Mouse (Mus musculus): ENCODE results near the gene Gng10.
A peak's percentile ranks its signal among the peaks of the same experiment; 100 is the strongest.

Gene Gng10

DNA sequence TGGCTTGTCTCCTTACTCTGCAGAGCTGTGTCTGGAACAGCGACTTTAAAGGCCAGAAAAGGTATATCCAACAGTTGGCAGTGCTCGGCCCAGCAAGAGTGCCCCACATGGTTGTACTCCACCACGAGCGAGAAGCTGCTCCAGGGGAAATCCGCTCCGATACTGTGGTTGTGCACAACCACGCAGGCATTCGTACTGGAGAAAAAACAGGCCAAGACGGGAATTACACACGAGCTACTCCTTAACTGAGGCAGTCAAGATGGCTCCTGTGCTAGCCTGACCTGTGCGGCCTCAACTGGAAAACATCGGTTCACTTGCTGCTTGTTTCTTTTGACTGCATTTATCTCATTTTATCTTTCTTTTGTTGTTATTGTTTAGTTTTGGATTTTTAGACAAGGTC, 27.6 kb downstream of the Gng10 start:
- H3K36me3 ChIP-seq (ENCODE audit: insufficient read depth, low read length), result no peaks in the 10 kb centered on the region
- no peaks in the 10 kb centered on the region for H3K4me1 ChIP-seq (replicated peaks; ENCODE audit: low read depth, low read length)
- H3K4me3 ChIP-seq (replicated peaks; ENCODE audit: low read length), result 0 out of 2 replicates have a peak overlapping the region, but pooled peaks have one; percentile 27
- no peaks in the 10 kb centered on the region for H3K9me3 ChIP-seq (ENCODE audit: low read length)
- TF ChIP-seq CTCF (conservative IDR thresholded peaks at IDR 0.05; ENCODE audit: low read length) (no peak), NANOG (IDR thresholded peaks at IDR 0.05; ENCODE audit: borderline replicate concordance, low read length) (no peak), POU5F1 (IDR thresholded peaks at IDR 0.05; ENCODE audit: borderline replicate concordance, low read length) (no peak)
- no peaks in the 10 kb centered on the region for H3K27me3 ChIP-seq (ENCODE audit: insufficient read depth, low read length)

DNA sequence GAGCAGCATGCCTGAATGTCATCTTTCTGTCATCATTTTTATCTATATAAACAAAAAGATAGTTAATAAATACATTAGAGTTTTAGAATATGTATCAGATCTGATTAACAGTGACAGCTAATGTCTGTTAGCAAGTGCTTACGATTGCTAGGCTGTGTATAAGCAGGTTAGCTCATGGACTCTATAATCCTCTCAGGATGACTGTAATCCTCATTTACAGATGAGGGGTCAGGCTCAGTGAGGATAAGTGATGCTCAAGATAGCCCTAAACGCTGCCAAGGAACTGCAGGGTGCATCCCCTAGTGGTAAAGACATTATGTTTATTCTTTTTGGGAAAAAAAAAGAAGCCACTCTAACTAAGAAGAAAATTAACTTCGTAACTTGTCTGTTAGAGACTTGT, 34.4 kb downstream of the Gng10 start:
- H3K27me3 ChIP-seq (ENCODE audit: insufficient read depth, low read length), result no peaks in the 10 kb centered on the region
- H3K36me3 ChIP-seq (ENCODE audit: insufficient read depth, low read length), result no peaks in the 10 kb centered on the region
- TF ChIP-seq CTCF (conservative IDR thresholded peaks at IDR 0.05; ENCODE audit: low read length) (no peak), NANOG (IDR thresholded peaks at IDR 0.05; ENCODE audit: borderline replicate concordance, low read length) (no peak), POU5F1 (IDR thresholded peaks at IDR 0.05; ENCODE audit: borderline replicate concordance, low read length) (no peak)
- no peaks in the 10 kb centered on the region for H3K4me1 ChIP-seq (replicated peaks; ENCODE audit: low read depth, low read length)
- H3K4me3 ChIP-seq (replicated peaks; ENCODE audit: low read length), result no peak overlapping the region
- no peaks in the 10 kb centered on the region for H3K9me3 ChIP-seq (ENCODE audit: low read length)

GRCm38 (mm10) chr4:59083430-59083829, 48.5 kb downstream of the Gng10 start:
- TF ChIP-seq POU5F1 (IDR thresholded peaks at IDR 0.05; ENCODE audit: borderline replicate concordance, low read length) (no peak), CTCF (conservative IDR thresholded peaks at IDR 0.05; ENCODE audit: low read length) (no peak), NANOG (IDR thresholded peaks at IDR 0.05; ENCODE audit: borderline replicate concordance, low read length) (no peak)
- H3K36me3 ChIP-seq (ENCODE audit: insufficient read depth, low read length), result no peaks in the 10 kb centered on the region

DNA sequence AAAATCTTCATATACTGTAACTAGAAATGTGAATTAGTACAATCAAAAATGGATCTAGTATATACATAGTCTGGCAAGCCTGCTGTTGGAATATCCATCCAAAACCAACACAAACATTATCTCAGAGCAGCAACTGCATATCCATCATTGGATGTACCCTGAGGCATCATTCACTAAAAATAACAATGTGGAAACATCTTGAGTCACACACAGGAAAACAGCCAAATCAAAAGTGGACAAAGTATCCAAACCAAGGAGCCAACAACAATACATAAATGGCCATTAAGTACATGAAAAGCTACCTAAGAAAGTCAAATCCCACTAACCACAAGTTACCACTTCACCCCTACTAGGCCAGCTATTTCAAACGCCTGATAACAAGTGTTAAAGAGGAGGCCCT, 54.5 kb downstream of the Gng10 start:
- no peaks in the 10 kb centered on the region for H3K27me3 ChIP-seq (ENCODE audit: insufficient read depth, low read length)
- H3K36me3 ChIP-seq (ENCODE audit: insufficient read depth, low read length), result no peaks in the 10 kb centered on the region
- no peaks in the 10 kb centered on the region for H3K9me3 ChIP-seq (ENCODE audit: low read length)
- TF ChIP-seq POU5F1 (IDR thresholded peaks at IDR 0.05; ENCODE audit: borderline replicate concordance, low read length) (no peak), NANOG (IDR thresholded peaks at IDR 0.05; ENCODE audit: borderline replicate concordance, low read length) (no peak), CTCF (conservative IDR thresholded peaks at IDR 0.05; ENCODE audit: low read length) (no peak)
- no peaks in the 10 kb centered on the region for H3K4me1 ChIP-seq (replicated peaks; ENCODE audit: low read depth, low read length)
- H3K4me3 ChIP-seq (replicated peaks; ENCODE audit: low read length), result no peak overlapping the region

More at GRCm38 (mm10) chr4:59083430-59083829, 48.5 kb downstream of the Gng10 start:
- Histone ChIP-seq H3K4me3 (replicated peaks; ENCODE audit: low read length) (no peak overlapping the region), H3K9me3 (ENCODE audit: low read length) (no peaks in the 10 kb centered on the region), H3K27me3 (ENCODE audit: insufficient read depth, low read length) (no peaks in the 10 kb centered on the region), H3K4me1 (replicated peaks; ENCODE audit: low read depth, low read length) (no peaks in the 10 kb centered on the region)
